Mouse (Mus musculus) heart, postnatal 36 days (tissue): Measurements from ENCODE around the gene Med9. TPM values are rescaled to one million over a fixed set of nuclear protein-coding genes. Genes with fewer than 3 reads are reported as not detected.

Experiments
- DNase-seq, 2 experiments: peaks; one replicate each; pipeline ENCODE4 v3.0.0; 2021 to 2022
- intact Hi-C: fragments of 180-260 bp; cut with DNase I; formaldehyde crosslinking; loops from one replicate; pipeline ENCODE4 v1.15.1; 2025
- total RNA-seq, 2 experiments: library from RNA; stranded (reverse); gene quantifications; 2 replicates each; pipeline ENCODE4 v1.2.3; 2021

Med9 gene
- total RNA-seq, 2 experiments from 2014 or later: 26.2 to 26.6 TPM

GRCm38 (mm10) chr11:59975241-59975640 lies 27.2 kb downstream of the Med9 start:
- DNase-seq: no peak

GRCm38 (mm10) chr11:59977831-59978230 lies 29.8 kb downstream of the Med9 start:
- DNase-seq: no peak
- intact Hi-C loops: no loop called here

More at GRCm38 (mm10) chr11:59975241-59975640, 27.2 kb downstream of the Med9 start:
- intact Hi-C loops: no loop called here

GRCm38 (mm10) chr11:59989406-59989805 lies 41.4 kb downstream of the Med9 start:
- no peak for DNase-seq
- intact Hi-C loops: no loop called here

GRCm38 (mm10) chr11:59991365-59991764 lies 43.4 kb downstream of the Med9 start:
- intact Hi-C loops: no loop called here
- DNase-seq: no peak

GRCm38 (mm10) chr11:59994318-59994717 lies 46.3 kb downstream of the Med9 start:
- DNase-seq: no peak
- intact Hi-C loops: no loop called here

- no peak for DNase-seq
- intact Hi-C loops: no loop called here
Measured at GRCm38 (mm10) chr11:60001231-60001980, 53.4 kb downstream of the Med9 start.

GRCm38 (mm10) chr11:60003811-60004210 lies 55.8 kb downstream of the Med9 start:
- intact Hi-C loops: no loop called here
- DNase-seq: no peak

- no peak for DNase-seq
- intact Hi-C loops: no loop called here
Measured at GRCm38 (mm10) chr11:60004716-60005115, 56.7 kb downstream of the Med9 start.

GRCm38 (mm10) chr11:60005866-60006265 lies 57.9 kb downstream of the Med9 start:
- DNase-seq: no peak
- intact Hi-C loops: no loop called here

- intact Hi-C loops: no loop called here
- no peak for DNase-seq
Measured at GRCm38 (mm10) chr11:60009451-60009850, 61.4 kb downstream of the Med9 start.

- DNase-seq: no peak
- intact Hi-C loops: no loop called here
Measured at GRCm38 (mm10) chr11:60011516-60011915, 63.5 kb downstream of the Med9 start.

Other genes with a start within 250 kb of the Med9 start
- gene Pld6, start 160.6 kb upstream of the Med9 start, total RNA-seq: under 1 TPM; 0.22 to 0.54 TPM
- gene Flcn, start 138.2 kb upstream of the Med9 start, total RNA-seq: 10 to 100 TPM; 41.4 to 51.3 TPM
- gene Nt5m, start 108.8 kb upstream of the Med9 start, total RNA-seq: 10 to 100 TPM; 20.2 to 27.0 TPM
- gene Cops3, start 108.4 kb upstream of the Med9 start, total RNA-seq: 10 to 100 TPM; 74.8 to 75.0 TPM
- 1 to 10 TPM; 7.3 to 9.3 TPM for gene Rasd1, start 16.7 kb downstream of the Med9 start, total RNA-seq
- 1 to 10 TPM; 2.5 to 4.0 TPM for gene Pemt, start 98.3 kb downstream of the Med9 start, total RNA-seq
- 10 to 100 TPM; 24.2 to 24.5 TPM for gene Rai1, start 156.8 kb downstream of the Med9 start, total RNA-seq